Mouse (Mus musculus): ENCODE measurements around the gene Farp1. TPM values are rescaled to one million over a fixed set of nuclear protein-coding genes. Genes with fewer than 3 reads are reported as not detected.
A peak's percentile ranks its signal among the peaks of the same experiment; 100 is the strongest.

Gene Farp1
- polyA plus RNA-seq, 1 experiment, result 12.4 TPM

GRCm38 (mm10) chr14:121298537-121298936, 263.5 kb downstream of the Farp1 start:
- Histone ChIP-seq H3K4me1 (ENCODE audit: control insufficient read depth, insufficient read depth, insufficient read length, low read length) (peaks cover 15% of the 10 kb centered on the region; the same call in 1 of the 2 replicates), H3K4me3 (ENCODE audit: low read depth, low read length) (no peak overlapping the region), H3K36me3 (ENCODE audit: control insufficient read depth, insufficient read depth, low read length) (peaks cover 52% of the 10 kb centered on the region), H3K27me3 (ENCODE audit: control insufficient read depth, insufficient read depth, low read length) (no peaks in the 10 kb centered on the region), H3K27ac (ENCODE audit: insufficient read depth, low read depth, low read length) (peak overlapping the region; percentile 45; the same call in 1 of the 2 replicates)
- no peak for TF ChIP-seq CTCF (IDR thresholded peaks at IDR 0.05; ENCODE audit: extremely low read depth, insufficient read length, insufficient replicate concordance, low read depth, low read length)
- TF ChIP-seq POLR2A (IDR thresholded peaks at IDR 0.05; ENCODE audit: low read depth, low read length), result no peak
- WGBS, result 22% methylated on average over 5 of the region's 5 CpGs

- H3K27ac ChIP-seq (ENCODE audit: insufficient read depth, low read depth, low read length), result peak overlapping the region; percentile 45; the same call in 1 of the 2 replicates
Observed at GRCm38 (mm10) chr14:121299093-121299492, 264.1 kb downstream of the Farp1 start.

GRCm38 (mm10) chr14:121304523-121304922, 269.5 kb downstream of the Farp1 start:
- H3K4me3 ChIP-seq (ENCODE audit: low read depth, low read length), result no peak overlapping the region
- TF ChIP-seq CTCF (IDR thresholded peaks at IDR 0.05; ENCODE audit: extremely low read depth, insufficient read length, insufficient replicate concordance, low read depth, low read length), result no peak
- no peak for TF ChIP-seq POLR2A (IDR thresholded peaks at IDR 0.05; ENCODE audit: low read depth, low read length)
- H3K27me3 ChIP-seq (ENCODE audit: control insufficient read depth, insufficient read depth, low read length), result no peaks in the 10 kb centered on the region
- H3K27ac ChIP-seq (ENCODE audit: insufficient read depth, low read depth, low read length), result no peak overlapping the region
- 52% methylated on average over 7 of the region's 7 CpGs for WGBS
- peaks cover 30% of the 10 kb centered on the region for H3K36me3 ChIP-seq (ENCODE audit: control insufficient read depth, insufficient read depth, low read length)
- H3K4me1 ChIP-seq (ENCODE audit: control insufficient read depth, insufficient read depth, insufficient read length, low read length), result peaks cover 8% of the 10 kb centered on the region

More at GRCm38 (mm10) chr14:121299093-121299492, 264.1 kb downstream of the Farp1 start:
- Histone ChIP-seq H3K27me3 (ENCODE audit: control insufficient read depth, insufficient read depth, low read length) (no peaks in the 10 kb centered on the region), H3K4me1 (ENCODE audit: control insufficient read depth, insufficient read depth, insufficient read length, low read length) (peaks cover 15% of the 10 kb centered on the region; the same call in 1 of the 2 replicates), H3K36me3 (ENCODE audit: control insufficient read depth, insufficient read depth, low read length) (peaks cover 47% of the 10 kb centered on the region), H3K4me3 (ENCODE audit: low read depth, low read length) (no peak overlapping the region)
- 35% methylated on average over 9 of the region's 9 CpGs for WGBS
- TF ChIP-seq POLR2A (IDR thresholded peaks at IDR 0.05; ENCODE audit: low read depth, low read length), result no peak
- TF ChIP-seq CTCF (IDR thresholded peaks at IDR 0.05; ENCODE audit: extremely low read depth, insufficient read length, insufficient replicate concordance, low read depth, low read length), result no peak

GRCm38 (mm10) chr14:121305316-121306064, 270.5 kb downstream of the Farp1 start:
- TF ChIP-seq POLR2A (IDR thresholded peaks at IDR 0.05; ENCODE audit: low read depth, low read length), result no peak
- no peak for TF ChIP-seq CTCF (IDR thresholded peaks at IDR 0.05; ENCODE audit: extremely low read depth, insufficient read length, insufficient replicate concordance, low read depth, low read length)
- Histone ChIP-seq H3K36me3 (ENCODE audit: control insufficient read depth, insufficient read depth, low read length) (peaks cover 23% of the 10 kb centered on the region), H3K27ac (ENCODE audit: insufficient read depth, low read depth, low read length) (no peak overlapping the region), H3K4me3 (ENCODE audit: low read depth, low read length) (no peak overlapping the region), H3K4me1 (ENCODE audit: control insufficient read depth, insufficient read depth, insufficient read length, low read length) (peaks cover 15% of the 10 kb centered on the region), H3K27me3 (ENCODE audit: control insufficient read depth, insufficient read depth, low read length) (no peaks in the 10 kb centered on the region)
- WGBS, result 70% methylated on average over 8 of the region's 8 CpGs

GRCm38 (mm10) chr14:121309909-121310308, 274.9 kb downstream of the Farp1 start:
- Histone ChIP-seq H3K27ac (ENCODE audit: insufficient read depth, low read depth, low read length) (no peak overlapping the region), H3K4me1 (ENCODE audit: control insufficient read depth, insufficient read depth, insufficient read length, low read length) (peaks cover 28% of the 10 kb centered on the region), H3K27me3 (ENCODE audit: control insufficient read depth, insufficient read depth, low read length) (no peaks in the 10 kb centered on the region), H3K4me3 (ENCODE audit: low read depth, low read length) (no peak overlapping the region), H3K36me3 (ENCODE audit: control insufficient read depth, insufficient read depth, low read length) (peaks cover 7% of the 10 kb centered on the region)
- no peak for TF ChIP-seq POLR2A (IDR thresholded peaks at IDR 0.05; ENCODE audit: low read depth, low read length)
- TF ChIP-seq CTCF (IDR thresholded peaks at IDR 0.05; ENCODE audit: extremely low read depth, insufficient read length, insufficient replicate concordance, low read depth, low read length), result no peak
- 50% methylated on average over 3 of the region's 3 CpGs for WGBS

GRCm38 (mm10) chr14:121310325-121311080, 275.5 kb downstream of the Farp1 start:
- 47% methylated on average over 6 of the region's 6 CpGs for WGBS
- no peak overlapping the region for H3K4me3 ChIP-seq (ENCODE audit: low read depth, low read length)
- H3K36me3 ChIP-seq (ENCODE audit: control insufficient read depth, insufficient read depth, low read length), result peaks cover 7% of the 10 kb centered on the region
- no peak overlapping the region for H3K27ac ChIP-seq (ENCODE audit: insufficient read depth, low read depth, low read length)
- TF ChIP-seq POLR2A (IDR thresholded peaks at IDR 0.05; ENCODE audit: low read depth, low read length), result no peak
- TF ChIP-seq CTCF (IDR thresholded peaks at IDR 0.05; ENCODE audit: extremely low read depth, insufficient read length, insufficient replicate concordance, low read depth, low read length), result no peak
- peaks cover 33% of the 10 kb centered on the region for H3K4me1 ChIP-seq (ENCODE audit: control insufficient read depth, insufficient read depth, insufficient read length, low read length)
- H3K27me3 ChIP-seq (ENCODE audit: control insufficient read depth, insufficient read depth, low read length), result no peaks in the 10 kb centered on the region

- Histone ChIP-seq H3K4me3 (ENCODE audit: low read depth, low read length) (no peak overlapping the region), H3K4me1 (ENCODE audit: control insufficient read depth, insufficient read depth, insufficient read length, low read length) (peaks cover 33% of the 10 kb centered on the region), H3K36me3 (ENCODE audit: control insufficient read depth, insufficient read depth, low read length) (peaks cover 7% of the 10 kb centered on the region), H3K27me3 (ENCODE audit: control insufficient read depth, insufficient read depth, low read length) (no peaks in the 10 kb centered on the region), H3K27ac (ENCODE audit: insufficient read depth, low read depth, low read length) (no peak overlapping the region)
- WGBS, result 65% methylated on average over 2 of the region's 2 CpGs
- TF ChIP-seq POLR2A (IDR thresholded peaks at IDR 0.05; ENCODE audit: low read depth, low read length) (no peak), CTCF (IDR thresholded peaks at IDR 0.05; ENCODE audit: extremely low read depth, insufficient read length, insufficient replicate concordance, low read depth, low read length) (no peak)
Observed at GRCm38 (mm10) chr14:121311083-121311482, 276.1 kb downstream of the Farp1 start.
